Mouse (Mus musculus): Measurements from ENCODE around the gene Unc13d. TPM values are rescaled to one million over a fixed set of nuclear protein-coding genes. Genes with fewer than 3 reads are reported as not detected.

The Unc13d gene
- polyA plus RNA-seq, 1 experiment from 2014 or later: 1.2 TPM

- no peak overlapping the region for H3K4me2 ChIP-seq (replicated peaks)
- ATAC-seq: no peak; the same call in 1 of the 2 replicates
- H3K9ac ChIP-seq (replicated peaks): no peak overlapping the region
- H3K4me1 ChIP-seq (replicated peaks): peaks cover 51% of the 10 kb centered on the region
- no peak overlapping the region for H3K4me3 ChIP-seq (replicated peaks)
- WGBS: 9% methylated on average over 19 of the region's 19 CpGs
- peaks cover 70% of the 10 kb centered on the region for H3K27me3 ChIP-seq
- H3K36me3 ChIP-seq: no peaks in the 10 kb centered on the region
- H3K27ac ChIP-seq: no peak overlapping the region
- no peaks in the 10 kb centered on the region for H3K9me3 ChIP-seq
These were observed 30.1 kb upstream of the Unc13d start for GRCm38 (mm10) chr11:116107777-116108285.

DNA sequence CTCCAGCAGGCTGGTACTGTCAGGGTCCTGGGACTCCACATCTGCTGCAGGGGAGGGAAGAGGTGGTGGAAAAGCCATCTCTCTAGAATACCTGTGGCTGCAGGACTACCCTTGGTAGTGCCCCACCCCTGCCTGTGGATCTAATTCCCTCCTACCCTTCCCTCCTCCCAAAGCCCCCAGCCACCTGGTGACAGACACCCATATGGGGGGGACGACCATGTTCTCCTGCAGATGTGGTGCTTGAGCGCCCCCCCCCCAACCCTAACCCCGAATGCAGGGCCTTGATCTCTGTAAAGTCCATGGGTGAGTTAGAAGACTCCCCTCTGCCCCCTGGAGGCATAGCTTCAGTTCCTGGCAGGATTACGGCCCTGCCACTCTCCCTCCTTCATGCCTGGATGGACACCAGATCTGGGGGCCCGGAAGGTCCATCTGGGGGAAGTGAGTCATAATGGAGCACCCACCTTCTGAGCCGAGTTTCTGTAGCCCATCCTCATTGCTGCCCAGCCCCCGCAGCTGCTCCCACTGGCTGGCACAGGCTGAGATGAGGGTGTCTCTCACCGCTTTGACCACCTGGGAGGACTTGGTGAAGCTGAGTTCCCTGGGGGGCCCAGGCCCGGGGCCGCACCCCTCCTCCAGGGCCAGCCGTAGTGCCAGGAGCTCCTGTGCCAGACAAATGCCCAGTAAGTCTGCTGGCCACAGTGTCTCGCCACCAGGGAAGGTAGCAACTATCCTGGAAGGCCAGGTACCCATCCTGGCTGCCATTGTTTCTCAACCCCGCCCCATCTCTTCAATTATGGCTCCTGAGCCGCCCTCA is 29.4 kb upstream of the Unc13d start:
- peaks cover 54% of the 10 kb centered on the region for H3K4me1 ChIP-seq (replicated peaks)
- WGBS: 14% methylated on average over 13 of the region's 14 CpGs
- H3K27ac ChIP-seq: no peak overlapping the region
- no peaks in the 10 kb centered on the region for H3K36me3 ChIP-seq
- H3K9ac ChIP-seq (replicated peaks): 0 out of 2 replicates have a peak overlapping the region, but pooled peaks have one; percentile 10
- peaks cover 69% of the 10 kb centered on the region for H3K27me3 ChIP-seq
- no peaks in the 10 kb centered on the region for H3K9me3 ChIP-seq
- H3K4me2 ChIP-seq (replicated peaks): no peak overlapping the region
- no peak overlapping the region for H3K4me3 ChIP-seq (replicated peaks)
- no peak for ATAC-seq

DNA sequence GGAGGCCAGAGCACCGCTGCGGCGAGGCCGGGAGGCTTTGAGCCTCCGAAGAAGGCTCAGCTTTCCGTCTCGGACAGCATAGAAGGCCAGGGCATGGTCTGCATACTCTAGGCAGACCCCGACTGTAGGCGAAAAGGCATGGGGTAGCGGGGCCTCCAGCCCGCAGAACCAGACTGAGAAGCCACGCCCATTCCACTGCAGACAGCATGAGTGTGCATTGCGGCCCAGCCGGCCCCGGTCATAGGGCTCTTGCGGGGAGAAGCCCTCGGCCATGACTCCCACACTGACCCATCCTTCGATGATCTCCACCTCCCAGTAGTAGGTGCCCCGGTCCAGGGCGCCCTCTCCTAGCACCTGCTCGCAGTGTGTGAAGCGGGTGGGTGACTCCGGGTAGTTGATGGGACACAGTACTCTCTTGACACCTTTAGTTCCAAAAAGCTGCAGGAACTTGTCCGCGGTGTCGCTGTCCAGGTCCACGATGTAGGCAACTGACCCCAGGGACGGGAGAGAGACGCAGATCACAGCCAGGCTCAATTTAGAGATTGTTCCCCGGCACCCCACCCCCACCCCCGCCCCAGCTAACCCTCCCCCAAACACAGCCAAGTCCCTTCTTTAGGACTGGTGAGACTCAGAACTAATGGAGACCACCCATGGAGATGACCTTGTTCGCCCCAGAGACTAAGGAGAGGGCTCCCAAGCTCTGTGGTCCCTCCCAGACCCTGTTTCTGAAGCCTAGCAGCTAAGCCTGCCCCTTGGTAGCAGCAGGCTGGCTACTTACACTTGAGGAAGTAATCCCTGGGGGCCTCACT is 28.6 kb upstream of the Unc13d start:
- no peak overlapping the region for H3K27ac ChIP-seq
- peaks cover 61% of the 10 kb centered on the region for H3K27me3 ChIP-seq
- no peak for ATAC-seq
- no peaks in the 10 kb centered on the region for H3K9me3 ChIP-seq
- no peak overlapping the region for H3K4me3 ChIP-seq (replicated peaks)
- H3K36me3 ChIP-seq: no peaks in the 10 kb centered on the region
- H3K9ac ChIP-seq (replicated peaks): no peak overlapping the region
- H3K4me2 ChIP-seq (replicated peaks): peak overlapping the region; percentile 25
- H3K4me1 ChIP-seq (replicated peaks): peaks cover 59% of the 10 kb centered on the region
- 18% methylated on average over 32 of the region's 32 CpGs for WGBS

DNA sequence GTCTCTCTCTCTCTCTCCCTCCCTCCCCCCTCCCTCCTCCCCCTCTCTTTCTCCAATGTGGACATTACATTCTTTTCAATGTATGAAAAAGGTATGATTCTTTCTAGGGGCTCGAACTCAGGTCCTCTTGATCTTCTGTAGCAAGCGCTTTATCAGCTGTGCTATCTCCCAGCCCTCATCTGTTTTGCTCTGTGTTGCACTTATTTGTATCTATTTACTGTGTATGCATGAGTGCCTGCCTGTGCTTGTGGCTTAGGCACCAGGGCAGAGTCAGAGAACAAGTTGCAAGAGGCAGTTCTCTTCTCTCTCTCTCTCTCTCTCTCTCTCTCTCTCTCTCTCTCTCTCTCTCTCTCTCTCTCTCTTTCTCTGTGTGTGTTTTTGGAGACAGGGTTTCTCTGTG is 27.3 kb upstream of the Unc13d start:
- 95% methylated on average over 2 of the region's 2 CpGs for WGBS
- no peak overlapping the region for H3K4me3 ChIP-seq (replicated peaks)
- no peak overlapping the region for H3K4me2 ChIP-seq (replicated peaks)
- no peak overlapping the region for H3K27ac ChIP-seq
- H3K4me1 ChIP-seq (replicated peaks): peaks cover 57% of the 10 kb centered on the region
- no peaks in the 10 kb centered on the region for H3K9me3 ChIP-seq
- H3K27me3 ChIP-seq: peaks cover 48% of the 10 kb centered on the region
- no peak overlapping the region for H3K9ac ChIP-seq (replicated peaks)
- no peaks in the 10 kb centered on the region for H3K36me3 ChIP-seq
- ATAC-seq: no peak

- H3K9ac ChIP-seq (replicated peaks): no peak overlapping the region
- H3K27ac ChIP-seq: no peak overlapping the region
- H3K4me2 ChIP-seq (replicated peaks): no peak overlapping the region
- no peaks in the 10 kb centered on the region for H3K9me3 ChIP-seq
- peaks cover 48% of the 10 kb centered on the region for H3K4me1 ChIP-seq (replicated peaks)
- H3K27me3 ChIP-seq: peaks cover 39% of the 10 kb centered on the region
- 47% methylated on average over 14 of the region's 14 CpGs for WGBS
- H3K36me3 ChIP-seq: no peaks in the 10 kb centered on the region
- ATAC-seq: 0 out of 2 replicates have a peak, but pooled peaks have one; percentile 19
- no peak overlapping the region for H3K4me3 ChIP-seq (replicated peaks)
These were observed 26.4 kb upstream of the Unc13d start for GRCm38 (mm10) chr11:116104006-116104646.

DNA sequence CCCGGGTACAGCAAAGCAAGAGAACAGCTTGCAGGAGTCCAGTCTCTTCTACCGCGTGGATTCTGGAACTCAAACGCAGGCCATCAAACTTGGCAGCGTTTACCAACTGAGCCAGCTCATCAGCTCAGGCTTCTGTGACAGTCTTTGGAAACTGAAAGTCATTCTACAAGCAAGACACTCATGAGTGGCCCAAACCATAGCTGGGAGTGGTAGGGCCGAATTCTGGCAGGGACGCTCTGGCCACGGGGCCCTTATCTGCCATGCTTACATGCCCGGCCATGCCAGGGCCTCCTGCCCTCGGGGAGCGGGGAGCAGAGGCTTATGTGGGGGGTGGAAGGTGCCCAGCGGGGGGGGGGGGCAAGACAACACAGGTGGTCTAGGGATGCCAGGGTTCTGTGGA is 25.8 kb upstream of the Unc13d start:
- H3K9me3 ChIP-seq: no peaks in the 10 kb centered on the region
- H3K4me1 ChIP-seq (replicated peaks): peaks cover 43% of the 10 kb centered on the region
- ATAC-seq: no peak
- no peak overlapping the region for H3K9ac ChIP-seq (replicated peaks)
- no peak overlapping the region for H3K27ac ChIP-seq
- 87% methylated on average over 11 of the region's 12 CpGs for WGBS
- no peak overlapping the region for H3K4me3 ChIP-seq (replicated peaks)
- H3K36me3 ChIP-seq: no peaks in the 10 kb centered on the region
- peaks cover 33% of the 10 kb centered on the region for H3K27me3 ChIP-seq
- no peak overlapping the region for H3K4me2 ChIP-seq (replicated peaks)

DNA sequence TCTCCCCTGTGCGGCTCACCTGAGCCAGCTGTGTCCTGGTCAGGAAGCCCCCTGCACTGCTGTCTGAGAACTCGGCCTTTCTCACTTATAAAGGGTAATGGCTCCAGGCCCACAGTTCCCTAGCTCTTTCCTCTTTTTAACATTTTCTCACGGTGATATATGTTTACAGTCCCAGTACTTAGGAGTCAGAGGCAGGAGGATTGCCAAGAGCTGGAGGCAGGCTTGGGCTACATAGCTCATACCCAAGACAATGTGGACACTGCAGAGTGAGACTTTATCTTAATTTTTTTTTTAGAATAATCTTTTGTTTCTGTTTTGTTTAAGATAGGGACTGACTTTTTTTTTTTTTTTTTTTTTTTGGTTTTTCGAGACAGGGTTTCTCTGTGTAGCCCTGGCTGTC is 24.7 kb upstream of the Unc13d start:
- H3K9me3 ChIP-seq: no peaks in the 10 kb centered on the region
- no peak overlapping the region for H3K4me3 ChIP-seq (replicated peaks)
- H3K27me3 ChIP-seq: peaks cover 22% of the 10 kb centered on the region
- ATAC-seq: peak; percentile 43; the same call in 1 of the 2 replicates
- peak overlapping the region; percentile 76 for H3K27ac ChIP-seq
- no peak overlapping the region for H3K4me2 ChIP-seq (replicated peaks)
- WGBS: 61% methylated on average over 3 of the region's 4 CpGs
- peaks cover 34% of the 10 kb centered on the region for H3K4me1 ChIP-seq (replicated peaks)
- no peaks in the 10 kb centered on the region for H3K36me3 ChIP-seq
- no peak overlapping the region; the same call in 1 of the 2 replicates for H3K9ac ChIP-seq (replicated peaks)

- Histone ChIP-seq H3K9me3 (no peaks in the 10 kb centered on the region), H3K4me2 (replicated peaks) (no peak overlapping the region), H3K4me3 (replicated peaks) (no peak overlapping the region), H3K27ac (peak overlapping the region; percentile 76), H3K4me1 (replicated peaks) (peaks cover 29% of the 10 kb centered on the region), H3K27me3 (peaks cover 17% of the 10 kb centered on the region), H3K36me3 (no peaks in the 10 kb centered on the region), H3K9ac (replicated peaks) (peak overlapping the region; percentile 41; the same call in 1 of the 2 replicates)
- 44% methylated on average over 11 of the region's 11 CpGs for WGBS
- peak; percentile 66; the same call in 1 of the 2 replicates for ATAC-seq
These were observed 24.2 kb upstream of the Unc13d start for GRCm38 (mm10) chr11:116101931-116102381.

GRCm38 (mm10) chr11:116100839-116101238 is 23.1 kb upstream of the Unc13d start:
- Histone ChIP-seq H3K9ac (replicated peaks) (no peak overlapping the region), H3K4me1 (replicated peaks) (peaks cover 20% of the 10 kb centered on the region), H3K4me3 (replicated peaks) (no peak overlapping the region), H3K4me2 (replicated peaks) (no peak overlapping the region), H3K27me3 (peaks cover 6% of the 10 kb centered on the region), H3K27ac (no peak overlapping the region), H3K36me3 (no peaks in the 10 kb centered on the region), H3K9me3 (no peaks in the 10 kb centered on the region)
- 84% methylated on average over 7 of the region's 7 CpGs for WGBS
- ATAC-seq: no peak

DNA sequence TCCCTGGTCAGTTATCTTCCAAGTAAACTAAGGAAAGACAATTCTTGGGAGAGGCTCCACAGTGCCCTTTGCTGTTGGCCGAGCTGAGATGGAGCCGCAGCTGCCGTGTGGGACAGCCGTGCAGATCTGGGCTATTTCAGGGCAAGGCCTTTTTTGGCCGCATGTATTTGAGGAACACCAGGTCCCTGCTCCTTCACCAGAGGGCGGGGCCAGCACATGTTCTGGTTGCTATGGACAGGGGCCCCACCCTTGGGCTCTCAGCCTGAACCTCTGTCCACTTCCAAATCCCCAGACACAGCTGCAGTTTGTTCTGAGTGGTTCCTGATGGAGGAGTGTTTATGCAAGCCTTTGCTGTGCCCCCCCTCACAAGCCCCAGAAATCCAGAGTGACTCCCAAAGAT is 22.6 kb upstream of the Unc13d start:
- Histone ChIP-seq H3K27me3 (peaks cover 1% of the 10 kb centered on the region), H3K9ac (replicated peaks) (no peak overlapping the region), H3K4me1 (replicated peaks) (peaks cover 20% of the 10 kb centered on the region), H3K9me3 (no peaks in the 10 kb centered on the region), H3K4me2 (replicated peaks) (no peak overlapping the region), H3K36me3 (no peaks in the 10 kb centered on the region), H3K4me3 (replicated peaks) (no peak overlapping the region), H3K27ac (no peak overlapping the region)
- 86% methylated on average over 6 of the region's 6 CpGs for WGBS
- ATAC-seq: no peak

- no peak overlapping the region for H3K4me2 ChIP-seq (replicated peaks)
- H3K9ac ChIP-seq (replicated peaks): no peak overlapping the region
- peaks cover 18% of the 10 kb centered on the region for H3K4me1 ChIP-seq (replicated peaks)
- ATAC-seq: no peak
- 92% methylated on average over 6 of the region's 6 CpGs for WGBS
- no peaks in the 10 kb centered on the region for H3K27me3 ChIP-seq
- H3K9me3 ChIP-seq: no peaks in the 10 kb centered on the region
- no peak overlapping the region for H3K4me3 ChIP-seq (replicated peaks)
- no peak overlapping the region for H3K27ac ChIP-seq
- no peaks in the 10 kb centered on the region for H3K36me3 ChIP-seq
These were observed 21.7 kb upstream of the Unc13d start for GRCm38 (mm10) chr11:116099462-116099861.

All from midbrain, embryonic 13.5 days (tissue).